Mouse (Mus musculus) intestine, embryonic 15.5 days (tissue): ENCODE results near the gene Cacna1i. TPM values are rescaled to one million over a fixed set of nuclear protein-coding genes. Genes with fewer than 3 reads are reported as not detected.
A peak's percentile ranks its signal among the peaks of the same experiment; 100 is the strongest.

ENCODE experiments used
- ATAC-seq: fragments of 200-750 bp; cut with Nextera tagmentation; 2 replicates; pipeline ENCODE4 v1.8.0; 2017; ENCODE audit warnings: moderate TSS enrichment, moderate library complexity
- H3K27ac ChIP-seq: fragments of 300-500 bp; sonication (generic); 2 replicates; pipeline ENCODE4 v1.5.1; 2015; ENCODE audit warnings: mild to moderate bottlenecking, inconsistent platforms
- H3K27me3 ChIP-seq: fragments of 300-500 bp; sonication (generic); replicated peaks from 2 replicates; pipeline ENCODE4 v1.6.1; 2015; ENCODE audit warnings: inconsistent platforms
- H3K36me3 ChIP-seq: fragments of 300-500 bp; sonication (generic); 2 replicates; pipeline ENCODE4 v1.6.1; 2015; ENCODE audit warnings: inconsistent platforms
- H3K4me1 ChIP-seq: fragments of 300-500 bp; sonication (generic); replicated peaks from 2 replicates; pipeline ENCODE4 v1.6.1; 2015; ENCODE audit warnings: inconsistent platforms
- H3K4me2 ChIP-seq: fragments of 300-500 bp; sonication (generic); replicated peaks from 2 replicates; pipeline ENCODE4 v1.6.1; 2015; ENCODE audit warnings: mild to moderate bottlenecking, inconsistent platforms
- H3K4me3 ChIP-seq: fragments of 300-500 bp; sonication (generic); replicated peaks from 2 replicates; pipeline ENCODE4 v1.5.1; 2015; ENCODE audit warnings: inconsistent platforms
- H3K9ac ChIP-seq: fragments of 300-500 bp; sonication (generic); 2 replicates; pipeline ENCODE4 v1.6.1; 2015; ENCODE audit warnings: inconsistent platforms
- H3K9me3 ChIP-seq: fragments of 300-500 bp; sonication (generic); 2 replicates; pipeline ENCODE4 v1.6.1; 2016; ENCODE audit warnings: inconsistent platforms
- WGBS: fragments of 180-500 bp; shearing (Covaris S2); methylation state at CpG from one replicate; pipeline ENCODE4 v1.1.7; 2015; 5-methylcytosine and 5-hydroxymethylcytosine counted together
- polyA plus RNA-seq: library from polyadenylated mRNA; unstranded; fragments of >200 nt; fragmentation: Nextera tagmentation; extraction: Ambion mirVana; gene quantifications from 2 replicates; pipeline ENCODE4 v1.2.1, GENCODE M21; 2015

Cacna1i gene
- polyA plus RNA-seq, 1 experiment from 2014 or later = not detected

GRCm38 (mm10) chr15:80346510-80346909 is 59.5 kb downstream of the Cacna1i start:
- Histone ChIP-seq H3K4me1 (no peaks in the 10 kb centered on the region), H3K36me3 (no peaks in the 10 kb centered on the region), H3K4me2 (no peak overlapping the region), H3K27ac (no peak overlapping the region), H3K27me3 (no peaks in the 10 kb centered on the region), H3K9me3 (no peaks in the 10 kb centered on the region), H3K9ac (no peak overlapping the region), H3K4me3 (no peak overlapping the region)
- no peak for ATAC-seq
- 69% methylated on average over 7 of the region's 7 CpGs for WGBS

GRCm38 (mm10) chr15:80350431-80350830 is 63.4 kb downstream of the Cacna1i start:
- Histone ChIP-seq H3K9ac (no peak overlapping the region), H3K27me3 (no peaks in the 10 kb centered on the region), H3K4me1 (no peaks in the 10 kb centered on the region), H3K4me3 (no peak overlapping the region), H3K36me3 (no peaks in the 10 kb centered on the region), H3K9me3 (no peaks in the 10 kb centered on the region), H3K4me2 (no peak overlapping the region), H3K27ac (no peak overlapping the region)
- 60% methylated on average over 5 of the region's 5 CpGs for WGBS
- ATAC-seq = no peak

GRCm38 (mm10) chr15:80358798-80359197 is 71.8 kb downstream of the Cacna1i start:
- Histone ChIP-seq H3K4me1 (no peaks in the 10 kb centered on the region), H3K9ac (no peak overlapping the region), H3K4me3 (no peak overlapping the region), H3K4me2 (no peak overlapping the region), H3K27ac (no peak overlapping the region), H3K36me3 (no peaks in the 10 kb centered on the region), H3K27me3 (no peaks in the 10 kb centered on the region), H3K9me3 (no peaks in the 10 kb centered on the region)
- 88% methylated on average over 19 of the region's 19 CpGs for WGBS
- no peak for ATAC-seq

- Histone ChIP-seq H3K9me3 (no peaks in the 10 kb centered on the region), H3K27ac (no peak overlapping the region), H3K27me3 (no peaks in the 10 kb centered on the region; the same call in 1 of the 2 replicates), H3K4me1 (peaks cover 4% of the 10 kb centered on the region; the same call in 1 of the 2 replicates), H3K4me3 (no peak overlapping the region), H3K36me3 (no peaks in the 10 kb centered on the region), H3K9ac (no peak overlapping the region), H3K4me2 (no peak overlapping the region)
- 89% methylated on average over 15 of the region's 15 CpGs for WGBS
- ATAC-seq = no peak
Observed at GRCm38 (mm10) chr15:80361780-80362508, 74.9 kb downstream of the Cacna1i start.

DNA sequence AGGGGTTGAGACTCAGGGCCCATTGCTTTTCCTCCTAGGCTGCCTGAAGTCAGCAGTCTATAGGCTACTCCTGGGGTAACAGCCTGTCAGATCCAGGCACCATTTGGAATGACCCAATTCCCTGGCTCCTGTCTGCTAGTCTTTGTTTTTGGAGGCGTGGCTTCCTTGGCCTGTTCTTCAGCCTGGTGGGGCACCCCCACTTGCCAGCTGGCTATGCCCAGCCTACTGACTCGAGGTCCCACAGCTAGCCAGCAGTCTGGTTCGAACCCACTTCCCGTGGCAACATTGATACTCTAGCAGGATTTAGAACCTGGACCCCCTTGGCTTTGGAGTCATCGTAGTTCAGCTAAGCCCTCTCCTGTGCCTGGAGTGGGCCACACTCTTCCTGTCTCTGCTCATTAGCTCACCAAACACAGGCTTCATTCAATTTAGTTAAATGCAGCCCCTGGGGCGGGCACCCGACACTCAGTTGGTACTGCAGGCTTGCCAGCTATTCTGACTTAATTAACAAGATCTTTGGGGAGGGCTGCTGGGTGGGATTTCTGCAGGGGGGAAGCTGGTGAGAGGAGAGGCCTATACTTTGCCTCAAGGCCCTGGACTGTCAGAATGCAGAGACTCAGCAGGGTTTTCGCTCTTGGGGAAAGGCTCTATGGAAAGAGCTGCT is 75.6 kb downstream of the Cacna1i start:
- no peak overlapping the region for H3K4me3 ChIP-seq
- 75% methylated on average over 8 of the region's 8 CpGs for WGBS
- peaks cover 5% of the 10 kb centered on the region; the same call in 1 of the 2 replicates for H3K4me1 ChIP-seq
- no peak overlapping the region for H3K4me2 ChIP-seq
- no peaks in the 10 kb centered on the region; the same call in 1 of the 2 replicates for H3K27me3 ChIP-seq
- H3K9me3 ChIP-seq = no peaks in the 10 kb centered on the region
- no peak for ATAC-seq
- H3K27ac ChIP-seq = no peak overlapping the region
- no peak overlapping the region for H3K9ac ChIP-seq
- no peaks in the 10 kb centered on the region for H3K36me3 ChIP-seq

DNA sequence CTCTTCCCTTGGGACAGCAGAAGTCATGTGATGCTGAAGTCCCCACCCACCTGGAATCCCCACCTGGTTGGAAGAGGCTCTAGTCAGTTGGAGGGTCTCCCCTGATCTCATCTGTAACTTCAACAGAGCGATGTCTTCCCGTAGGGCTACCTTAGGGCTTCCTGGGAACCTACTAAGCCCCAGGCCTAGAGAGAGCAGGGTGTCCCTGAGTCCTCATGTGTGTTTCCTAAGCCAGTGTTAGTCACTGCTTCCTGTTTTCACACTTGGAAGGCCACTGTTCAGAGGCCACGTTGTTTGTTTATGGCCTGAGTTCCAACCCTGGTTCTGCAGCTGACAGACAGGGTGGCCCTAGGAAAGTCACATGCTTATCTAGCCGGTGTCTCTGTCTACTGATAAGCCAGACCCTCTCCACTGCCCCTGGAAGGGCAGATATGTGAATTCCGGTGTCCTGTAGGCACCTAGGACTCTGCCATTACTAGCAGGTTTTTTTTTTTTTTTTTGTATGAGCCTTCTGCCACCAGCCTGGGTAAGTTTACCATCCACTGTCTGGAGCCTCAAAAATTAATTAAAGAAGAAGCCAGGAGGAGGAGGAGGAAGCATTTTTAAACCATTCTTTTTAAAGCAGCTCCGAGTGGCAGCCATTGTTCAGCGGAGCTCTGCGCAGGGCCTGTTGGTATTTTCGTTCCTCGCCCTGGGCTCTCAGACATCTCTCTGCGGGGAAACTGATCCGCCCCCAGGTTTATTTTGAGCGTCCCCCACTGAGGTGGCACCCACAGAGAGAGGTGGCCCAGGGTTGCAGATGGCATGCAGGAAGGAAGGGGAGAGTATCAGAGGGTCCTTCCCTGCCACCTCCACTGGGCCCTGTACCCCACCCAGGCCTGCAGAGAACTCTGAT is 77.0 kb downstream of the Cacna1i start:
- H3K9me3 ChIP-seq = no peaks in the 10 kb centered on the region
- ATAC-seq = no peak
- no peak overlapping the region for H3K4me2 ChIP-seq
- 69% methylated on average over 13 of the region's 13 CpGs for WGBS
- no peak overlapping the region for H3K27ac ChIP-seq
- H3K4me1 ChIP-seq = peaks cover 5% of the 10 kb centered on the region; the same call in 1 of the 2 replicates
- H3K4me3 ChIP-seq = no peak overlapping the region
- H3K36me3 ChIP-seq = no peaks in the 10 kb centered on the region
- no peak overlapping the region for H3K9ac ChIP-seq
- H3K27me3 ChIP-seq = no peaks in the 10 kb centered on the region; the same call in 1 of the 2 replicates

GRCm38 (mm10) chr15:80366899-80367298 is 79.9 kb downstream of the Cacna1i start:
- Histone ChIP-seq H3K27me3 (no peaks in the 10 kb centered on the region; the same call in 1 of the 2 replicates), H3K4me1 (peaks cover 5% of the 10 kb centered on the region; the same call in 1 of the 2 replicates), H3K36me3 (no peaks in the 10 kb centered on the region), H3K4me2 (no peak overlapping the region), H3K9ac (no peak overlapping the region), H3K9me3 (no peaks in the 10 kb centered on the region), H3K27ac (no peak overlapping the region), H3K4me3 (no peak overlapping the region)
- WGBS = 17% methylated on average over 16 of the region's 16 CpGs
- peak; percentile 62 for ATAC-seq

- H3K36me3 ChIP-seq = no peaks in the 10 kb centered on the region
- 58% methylated on average over 9 of the region's 9 CpGs for WGBS
- H3K27ac ChIP-seq = no peak overlapping the region
- ATAC-seq = no peak
- H3K4me2 ChIP-seq = no peak overlapping the region
- no peaks in the 10 kb centered on the region for H3K27me3 ChIP-seq
- no peak overlapping the region for H3K9ac ChIP-seq
- no peaks in the 10 kb centered on the region for H3K4me1 ChIP-seq
- H3K9me3 ChIP-seq = no peaks in the 10 kb centered on the region
- no peak overlapping the region for H3K4me3 ChIP-seq
Observed at GRCm38 (mm10) chr15:80373219-80373964, 86.4 kb downstream of the Cacna1i start.

- Histone ChIP-seq H3K36me3 (no peaks in the 10 kb centered on the region), H3K4me3 (no peak overlapping the region), H3K4me1 (no peaks in the 10 kb centered on the region), H3K9ac (no peak overlapping the region), H3K4me2 (no peak overlapping the region), H3K27me3 (no peaks in the 10 kb centered on the region), H3K27ac (no peak overlapping the region), H3K9me3 (no peaks in the 10 kb centered on the region)
- no peak for ATAC-seq
- 65% methylated on average over 5 of the region's 5 CpGs for WGBS
Observed at GRCm38 (mm10) chr15:80374854-80375253, 87.8 kb downstream of the Cacna1i start.

DNA sequence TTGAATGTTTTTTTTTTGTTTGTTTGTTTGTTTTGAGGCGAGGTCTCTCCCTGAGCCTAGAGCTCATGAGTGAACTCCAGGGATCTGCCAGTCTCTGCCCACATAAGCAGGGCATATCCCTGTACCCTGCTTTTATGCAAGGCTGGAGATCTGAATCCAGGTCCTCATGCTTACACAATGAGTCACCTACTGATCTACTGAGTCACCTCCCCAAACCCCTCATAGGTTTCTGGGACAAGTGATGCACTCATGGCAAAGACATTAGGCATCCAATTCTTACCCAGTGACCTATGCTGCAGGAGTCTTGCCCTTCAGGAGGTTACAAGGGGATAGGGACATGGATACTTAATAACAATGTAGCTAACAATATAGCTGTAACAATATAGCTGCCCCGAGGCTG is 100.1 kb downstream of the Cacna1i start:
- no peak for ATAC-seq
- 85% methylated on average over 2 of the region's 2 CpGs for WGBS
- Histone ChIP-seq H3K27ac (no peak overlapping the region), H3K4me1 (no peaks in the 10 kb centered on the region), H3K9ac (no peak overlapping the region), H3K27me3 (no peaks in the 10 kb centered on the region; the same call in 1 of the 2 replicates), H3K4me2 (no peak overlapping the region), H3K36me3 (no peaks in the 10 kb centered on the region), H3K9me3 (no peaks in the 10 kb centered on the region), H3K4me3 (no peak overlapping the region)

DNA sequence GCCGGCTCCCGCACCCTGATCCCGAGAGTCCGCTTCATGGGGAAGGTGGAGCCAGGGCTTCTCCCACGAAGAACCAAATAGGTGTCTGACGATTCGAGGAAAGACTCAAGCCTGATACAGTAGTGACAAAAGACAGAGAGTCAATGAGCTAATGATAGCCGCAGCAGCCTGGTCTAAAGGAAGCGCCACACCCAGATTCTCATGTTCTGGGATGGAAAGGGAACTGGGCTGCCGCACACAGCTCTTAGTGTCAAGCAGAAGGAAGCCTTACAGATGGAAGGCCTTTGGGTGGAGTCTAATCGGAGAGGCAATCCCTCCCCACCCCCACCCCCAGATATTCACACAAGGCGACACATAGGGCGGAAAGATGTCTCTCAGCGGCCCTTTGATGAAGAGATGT is 104.8 kb downstream of the Cacna1i start:
- H3K27me3 ChIP-seq = no peaks in the 10 kb centered on the region
- 85% methylated on average over 14 of the region's 14 CpGs for WGBS
- ATAC-seq = no peak
- H3K36me3 ChIP-seq = no peaks in the 10 kb centered on the region
- H3K27ac ChIP-seq = no peak overlapping the region
- H3K9ac ChIP-seq = no peak overlapping the region
- no peak overlapping the region for H3K4me3 ChIP-seq
- H3K4me2 ChIP-seq = no peak overlapping the region
- H3K9me3 ChIP-seq = no peaks in the 10 kb centered on the region
- no peaks in the 10 kb centered on the region for H3K4me1 ChIP-seq
